Mouse (Mus musculus): ENCODE measurements around the gene Gm49373.

- TF ChIP-seq POLR2A (IDR thresholded peaks at IDR 0.05; ENCODE audit: low read depth, low read length) (no peak), CTCF (conservative IDR thresholded peaks at IDR 0.05; ENCODE audit: insufficient read depth, insufficient read length, low read depth, low read length) (no peak)
Observed at GRCm38 (mm10) chr9:21039779-21040178, 33.1 kb downstream of the Gm49373 start.
